Mouse (Mus musculus) small intestine, adult 2 months (tissue): ENCODE results near the gene Fga.

Experiments used
- CTCF ChIP-seq: fragments of 200-500 bp; IDR thresholded peaks from 2 replicates; pipeline ENCODE4 v1.5.1; 2012; ENCODE audit warnings: low read depth, mild to moderate bottlenecking, control low read depth, inconsistent platforms, low read length, moderate library complexity, mixed read lengths; ENCODE audit not compliant: insufficient replicate concordance, insufficient read length; ENCODE audit errors: extremely low read depth
- POLR2A ChIP-seq: fragments of 200-500 bp; IDR thresholded peaks from 2 replicates; pipeline ENCODE4 v1.6.1; 2012; ENCODE audit warnings: low read depth, mild to moderate bottlenecking, control low read depth, inconsistent platforms, low read length, moderate library complexity

GRCm38 (mm10) chr3:82980818-82981217 is 45.1 kb upstream of the Fga start:
- TF ChIP-seq CTCF (no peak), POLR2A (no peak)
